Mouse (Mus musculus) hindbrain, embryonic 16.5 days (tissue): Measurements from ENCODE around the gene Slc15a1. TPM values are rescaled to one million over a fixed set of nuclear protein-coding genes. Genes with fewer than 3 reads are reported as not detected.

Source experiments
- ATAC-seq: fragments of 200-750 bp; cut with Nextera tagmentation; 2 replicates; pipeline ENCODE4 v1.8.0; 2017; ENCODE audit warnings: moderate TSS enrichment, moderate library complexity
- H3K27ac ChIP-seq: fragments of 300-500 bp; sonication (generic); 2 replicates; pipeline ENCODE4 v1.5.1; 2014; ENCODE audit warnings: low read depth, mild to moderate bottlenecking, control low read depth, low read length, moderate library complexity
- H3K27me3 ChIP-seq: fragments of 300-500 bp; sonication (generic); replicated peaks from 2 replicates; pipeline ENCODE4 v1.6.1; 2014; ENCODE audit warnings: low read length; ENCODE audit not compliant: control insufficient read depth, insufficient read depth
- H3K36me3 ChIP-seq: fragments of 300-500 bp; sonication (generic); 2 replicates; pipeline ENCODE4 v1.6.1; 2014; ENCODE audit warnings: mild to moderate bottlenecking, low read length, moderate library complexity, mixed read lengths; ENCODE audit not compliant: control insufficient read depth, insufficient read depth
- H3K4me1 ChIP-seq: fragments of 300-500 bp; sonication (generic); 2 replicates; pipeline ENCODE4 v1.6.1; 2014; ENCODE audit warnings: low read depth, low read length; ENCODE audit not compliant: control insufficient read depth, insufficient read depth
- H3K4me2 ChIP-seq: fragments of 300-500 bp; sonication (generic); 2 replicates; pipeline ENCODE4 v1.6.1; 2014; ENCODE audit warnings: mild to moderate bottlenecking, low read length, control low read depth, moderate library complexity
- H3K4me3 ChIP-seq: fragments of 300-500 bp; sonication (generic); 2 replicates; pipeline ENCODE4 v1.5.1; 2014; ENCODE audit warnings: mild to moderate bottlenecking, low read length, control low read depth, moderate library complexity
- H3K9ac ChIP-seq: fragments of 300-500 bp; sonication (generic); 2 replicates; pipeline ENCODE4 v1.6.1; 2014; ENCODE audit warnings: low read depth, mild to moderate bottlenecking, control low read depth, low read length, moderate library complexity
- H3K9me3 ChIP-seq: fragments of 300-500 bp; sonication (generic); 2 replicates; pipeline ENCODE4 v1.6.1; 2014; ENCODE audit warnings: mild to moderate bottlenecking, low read length, moderate library complexity; ENCODE audit not compliant: control insufficient read depth
- WGBS: fragments of 180-500 bp; shearing (Covaris S2); extraction: QIAGEN DNeasy Blood & Tissue Kit; methylation state at CpG from one replicate; pipeline ENCODE4 v1.1.7; 2014; 5-methylcytosine and 5-hydroxymethylcytosine counted together
- polyA plus RNA-seq: library from polyadenylated mRNA; unstranded; fragments of >200 nt; fragmentation: Nextera tagmentation; extraction: Ambion mirVana; gene quantifications from 2 replicates; pipeline ENCODE4 v1.2.1, GENCODE M21; 2015

Slc15a1 gene
- polyA plus RNA-seq, 1 experiment from 2014 or later, result 0.09 TPM

DNA sequence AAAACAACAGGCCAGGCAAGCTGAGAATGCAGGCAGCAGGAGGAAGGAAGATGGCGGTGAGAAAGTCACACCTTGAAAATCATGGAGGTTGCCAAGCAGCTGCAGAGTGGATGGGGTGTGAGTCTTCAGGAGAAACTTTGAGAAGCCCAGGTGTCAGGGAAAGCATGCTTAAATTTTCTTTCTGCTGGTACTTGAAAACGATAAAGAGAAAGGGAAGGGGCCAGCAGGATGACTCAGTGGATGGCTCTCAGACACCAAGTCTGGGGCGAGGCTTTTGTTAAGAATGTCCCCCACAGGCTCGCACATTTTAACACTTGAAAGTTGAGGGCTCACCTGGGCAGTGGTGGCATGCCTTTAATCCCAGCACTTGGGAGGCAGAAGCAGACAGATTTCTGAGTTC is 76.9 kb downstream of the Slc15a1 start:
- H3K4me2 ChIP-seq, result no peak overlapping the region
- H3K4me3 ChIP-seq, result no peak overlapping the region
- no peaks in the 10 kb centered on the region for H3K4me1 ChIP-seq
- no peaks in the 10 kb centered on the region for H3K9me3 ChIP-seq
- H3K9ac ChIP-seq, result no peak overlapping the region
- no peak for ATAC-seq
- no peaks in the 10 kb centered on the region for H3K27me3 ChIP-seq
- no peak overlapping the region for H3K27ac ChIP-seq
- no peaks in the 10 kb centered on the region for H3K36me3 ChIP-seq
- 93% methylated on average over 4 of the region's 4 CpGs for WGBS

GRCm38 (mm10) chr14:121426743-121427142 is 78.3 kb downstream of the Slc15a1 start:
- ATAC-seq, result no peak
- no peaks in the 10 kb centered on the region for H3K4me1 ChIP-seq
- H3K9me3 ChIP-seq, result no peaks in the 10 kb centered on the region
- H3K27me3 ChIP-seq, result no peaks in the 10 kb centered on the region
- no peak overlapping the region for H3K4me2 ChIP-seq
- no peak overlapping the region for H3K4me3 ChIP-seq
- no peak overlapping the region for H3K27ac ChIP-seq
- no peaks in the 10 kb centered on the region for H3K36me3 ChIP-seq
- H3K9ac ChIP-seq, result no peak overlapping the region

DNA sequence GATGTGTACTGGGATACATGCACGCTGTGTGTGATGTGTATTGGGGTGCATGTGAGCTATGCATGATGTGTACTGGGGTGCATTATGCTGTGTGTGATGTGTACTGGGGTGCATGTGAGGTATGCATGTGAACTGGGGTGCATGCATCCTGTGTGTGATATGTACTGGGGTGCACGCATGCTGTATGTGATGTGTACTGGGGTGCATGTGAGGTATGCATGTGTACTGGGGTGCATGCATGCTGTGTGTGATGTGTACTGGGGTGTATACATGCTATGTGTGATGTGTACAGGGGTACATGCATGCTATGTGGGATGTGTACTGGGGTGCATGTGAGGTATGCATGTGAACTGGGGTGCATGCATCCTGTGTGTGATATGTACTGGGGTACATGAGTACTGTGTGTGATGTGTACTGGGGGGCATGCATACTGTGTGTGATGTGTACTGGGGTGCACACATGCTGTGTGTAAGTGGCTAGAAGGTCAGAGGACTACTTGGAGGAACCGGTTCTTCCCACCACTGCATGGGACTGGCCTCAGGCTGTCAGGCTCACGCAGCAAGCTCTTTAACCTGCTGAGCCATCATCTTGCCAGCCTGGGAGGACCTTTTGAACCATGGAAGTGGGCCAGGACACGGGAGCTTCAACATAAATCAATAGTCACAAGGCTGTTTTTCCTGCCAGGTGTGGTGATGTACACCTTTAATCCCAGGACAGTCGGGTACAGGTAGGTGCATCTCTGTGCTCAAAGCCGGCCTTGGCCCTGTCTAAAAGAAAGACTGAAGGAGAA is 79.9 kb downstream of the Slc15a1 start:
- ATAC-seq, result no peak
- H3K4me2 ChIP-seq, result no peak overlapping the region
- H3K4me1 ChIP-seq, result no peaks in the 10 kb centered on the region
- WGBS, result 86% methylated on average over 7 of the region's 7 CpGs
- peaks cover 4% of the 10 kb centered on the region; the same call in 1 of the 2 replicates for H3K9me3 ChIP-seq
- no peaks in the 10 kb centered on the region for H3K27me3 ChIP-seq
- no peak overlapping the region for H3K27ac ChIP-seq
- no peak overlapping the region for H3K4me3 ChIP-seq
- no peaks in the 10 kb centered on the region for H3K36me3 ChIP-seq
- no peak overlapping the region for H3K9ac ChIP-seq

GRCm38 (mm10) chr14:121423341-121423751 is 81.7 kb downstream of the Slc15a1 start:
- H3K27ac ChIP-seq, result no peak overlapping the region
- 52% methylated on average over 7 of the region's 7 CpGs for WGBS
- no peak for ATAC-seq
- no peak overlapping the region for H3K4me2 ChIP-seq
- no peaks in the 10 kb centered on the region for H3K36me3 ChIP-seq
- H3K4me3 ChIP-seq, result no peak overlapping the region
- H3K9ac ChIP-seq, result no peak overlapping the region
- no peaks in the 10 kb centered on the region for H3K27me3 ChIP-seq
- H3K4me1 ChIP-seq, result no peaks in the 10 kb centered on the region
- H3K9me3 ChIP-seq, result peaks cover 4% of the 10 kb centered on the region; the same call in 1 of the 2 replicates

DNA sequence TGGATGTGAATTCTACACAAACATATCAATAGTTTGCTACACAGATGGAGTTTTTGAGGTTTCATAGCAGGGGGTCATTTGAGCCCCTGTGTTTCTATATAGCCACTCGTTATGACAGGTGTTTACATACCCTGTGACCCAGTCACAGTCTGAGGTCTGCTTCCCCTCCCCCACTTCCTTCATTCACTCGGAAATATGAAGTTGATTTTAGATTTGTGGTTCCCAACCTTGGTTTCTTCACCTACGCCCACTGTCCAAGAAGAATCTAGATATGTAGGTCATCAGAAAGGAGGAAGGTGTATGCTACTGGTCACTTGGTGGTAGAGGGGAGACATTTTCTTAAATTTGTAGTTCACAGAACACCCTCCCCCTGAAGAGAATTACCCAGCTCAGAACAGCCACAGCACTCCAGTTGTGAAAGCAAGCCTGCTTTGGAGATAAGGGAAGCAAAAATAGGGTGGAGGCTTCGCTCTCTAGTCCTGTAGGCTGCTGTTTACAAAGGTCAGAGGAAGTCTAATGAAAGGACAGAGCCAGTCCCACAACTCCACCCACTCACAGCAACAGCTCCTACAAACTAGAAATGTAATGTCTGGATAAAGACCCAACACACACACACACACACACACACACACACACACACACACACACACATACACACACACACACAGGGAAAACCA is 82.2 kb downstream of the Slc15a1 start:
- WGBS, result 71% methylated on average over 4 of the region's 4 CpGs
- Histone ChIP-seq H3K27me3 (no peaks in the 10 kb centered on the region), H3K4me3 (no peak overlapping the region), H3K36me3 (no peaks in the 10 kb centered on the region), H3K4me1 (no peaks in the 10 kb centered on the region), H3K9ac (no peak overlapping the region), H3K9me3 (peaks cover 4% of the 10 kb centered on the region; the same call in 1 of the 2 replicates), H3K27ac (no peak overlapping the region), H3K4me2 (no peak overlapping the region)
- no peak for ATAC-seq

GRCm38 (mm10) chr14:121422000-121422399 is 83.1 kb downstream of the Slc15a1 start:
- WGBS, result 94% methylated on average over 4 of the region's 4 CpGs
- Histone ChIP-seq H3K4me1 (no peaks in the 10 kb centered on the region), H3K9me3 (peaks cover 4% of the 10 kb centered on the region; the same call in 1 of the 2 replicates), H3K9ac (no peak overlapping the region), H3K4me2 (no peak overlapping the region), H3K36me3 (no peaks in the 10 kb centered on the region), H3K4me3 (no peak overlapping the region), H3K27me3 (no peaks in the 10 kb centered on the region), H3K27ac (no peak overlapping the region)
- no peak for ATAC-seq

DNA sequence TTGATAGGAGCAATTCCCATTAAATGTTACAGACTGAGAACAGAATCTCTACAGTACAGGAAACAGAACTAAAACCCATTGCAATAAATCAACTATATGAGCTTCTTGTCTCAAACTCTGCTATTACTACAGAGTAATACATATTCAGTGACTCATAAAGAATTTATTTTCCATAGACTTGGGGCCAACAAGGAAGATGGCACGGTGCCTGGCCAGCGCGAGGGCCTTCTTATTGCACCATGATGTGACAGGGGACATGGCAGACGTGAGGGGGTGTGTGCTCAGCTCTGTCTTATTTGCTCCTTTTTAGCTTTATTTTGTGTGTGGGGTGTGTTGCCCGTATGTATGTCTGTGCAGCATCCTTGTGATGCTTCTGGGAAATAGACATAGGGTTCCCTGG is 87.5 kb downstream of the Slc15a1 start:
- Histone ChIP-seq H3K4me2 (no peak overlapping the region), H3K4me3 (no peak overlapping the region)
- WGBS, result 71% methylated on average over 5 of the region's 5 CpGs

GRCm38 (mm10) chr14:121416626-121417319 is 88.3 kb downstream of the Slc15a1 start:
- H3K36me3 ChIP-seq, result no peaks in the 10 kb centered on the region
- no peak overlapping the region for H3K4me3 ChIP-seq
- no peak overlapping the region for H3K9ac ChIP-seq
- WGBS, result 92% methylated on average over 10 of the region's 12 CpGs
- no peak overlapping the region for H3K4me2 ChIP-seq
- no peaks in the 10 kb centered on the region for H3K4me1 ChIP-seq
- no peak overlapping the region for H3K27ac ChIP-seq
- no peak for ATAC-seq
- H3K27me3 ChIP-seq, result no peaks in the 10 kb centered on the region
- H3K9me3 ChIP-seq, result peaks cover 4% of the 10 kb centered on the region; the same call in 1 of the 2 replicates

More for the DNA sequence above, 87.5 kb downstream of the Slc15a1 start:
- no peak overlapping the region for H3K9ac ChIP-seq
- H3K36me3 ChIP-seq, result no peaks in the 10 kb centered on the region
- H3K9me3 ChIP-seq, result peaks cover 4% of the 10 kb centered on the region; the same call in 1 of the 2 replicates
- H3K27ac ChIP-seq, result no peak overlapping the region
- H3K4me1 ChIP-seq, result no peaks in the 10 kb centered on the region
- H3K27me3 ChIP-seq, result no peaks in the 10 kb centered on the region
- no peak for ATAC-seq

DNA sequence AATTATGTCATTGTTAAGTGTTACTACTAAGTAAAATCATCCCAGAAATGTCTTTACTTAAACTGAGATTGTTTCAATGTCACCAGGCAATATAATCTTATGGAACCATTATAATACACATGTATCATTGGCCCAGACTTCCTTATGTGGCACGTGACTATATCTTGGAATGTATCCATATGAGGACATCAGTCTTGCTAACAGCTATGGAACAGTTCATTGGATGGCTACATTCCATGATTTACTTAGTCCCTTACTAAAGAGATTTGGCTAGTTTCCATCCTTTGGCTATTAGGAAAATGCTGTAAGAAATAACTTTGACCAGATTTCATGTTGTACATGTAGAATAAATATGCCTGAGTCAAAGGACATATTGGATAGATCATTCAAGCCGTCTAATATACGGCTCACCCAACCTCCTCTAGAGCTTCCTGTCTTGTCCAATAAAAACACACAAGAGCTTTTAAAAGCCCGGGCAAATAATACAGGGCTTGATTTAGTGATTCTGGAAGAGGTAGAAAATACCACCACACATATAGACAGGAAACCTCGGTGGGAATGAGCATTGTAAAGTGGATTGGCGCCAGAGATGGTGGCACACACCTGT is 90.3 kb downstream of the Slc15a1 start:
- Histone ChIP-seq H3K27me3 (no peaks in the 10 kb centered on the region), H3K4me1 (no peaks in the 10 kb centered on the region), H3K4me3 (no peak overlapping the region), H3K4me2 (no peak overlapping the region), H3K36me3 (no peaks in the 10 kb centered on the region), H3K27ac (no peak overlapping the region), H3K9ac (no peak overlapping the region), H3K9me3 (no peaks in the 10 kb centered on the region)
- ATAC-seq, result no peak
- WGBS, result 81% methylated on average over 6 of the region's 6 CpGs
